Mouse (Mus musculus) lung, adult 2 months (tissue): ENCODE measurements around the gene Caml. TPM values are rescaled to one million over a fixed set of nuclear protein-coding genes. Genes with fewer than 3 reads are reported as not detected.
"Not testable (repeated sequence)": the region's sequence is repeated elsewhere in the genome, so short reads cannot be mapped to it uniquely, and the experiment has no call there.

Experiments
- DNase-seq: peaks from one replicate; pipeline ENCODE4 v3.0.0; 2022
- H3K4me1 ChIP-seq: fragments of 200-500 bp; 2 replicates; pipeline ENCODE4 v1.6.1; 2011; ENCODE audit warnings: low read length; ENCODE audit not compliant: control insufficient read depth, insufficient read depth
- H3K4me3 ChIP-seq: fragments of 200-500 bp; replicated peaks from 2 replicates; pipeline ENCODE3; 2011; ENCODE audit warnings: low read depth, mild to moderate bottlenecking, control low read depth, low read length; ENCODE audit errors: extremely low read depth
- CTCF ChIP-seq: fragments of 200-500 bp; IDR thresholded peaks from 2 replicates; pipeline ENCODE4 v1.5.1; 2011; ENCODE audit warnings: mild to moderate bottlenecking, low read length, control low read depth; ENCODE audit not compliant: insufficient read depth
- POLR2A ChIP-seq: fragments of 200-500 bp; IDR thresholded peaks from 2 replicates; pipeline ENCODE4 v1.6.1; 2011; ENCODE audit warnings: low read depth, mild to moderate bottlenecking, control low read depth, low read length, borderline replicate concordance; ENCODE audit errors: extremely low read depth
- WGBS: fragments of 180-500 bp; shearing (Covaris S2); methylation state at CpG from one replicate; pipeline ENCODE4 v1.1.7; 2018; 5-methylcytosine and 5-hydroxymethylcytosine counted together
- polyA plus RNA-seq: library from polyadenylated mRNA; depleted of rRNA; stranded (reverse); fragments of >200 nt; gene quantifications from 2 replicates; pipeline ENCODE4 v1.2.3, GENCODE M21; 2012; rRNA removed

Gene Caml
- polyA plus RNA-seq = 16.3 and 25.3 TPM in 2 replicates

DNA sequence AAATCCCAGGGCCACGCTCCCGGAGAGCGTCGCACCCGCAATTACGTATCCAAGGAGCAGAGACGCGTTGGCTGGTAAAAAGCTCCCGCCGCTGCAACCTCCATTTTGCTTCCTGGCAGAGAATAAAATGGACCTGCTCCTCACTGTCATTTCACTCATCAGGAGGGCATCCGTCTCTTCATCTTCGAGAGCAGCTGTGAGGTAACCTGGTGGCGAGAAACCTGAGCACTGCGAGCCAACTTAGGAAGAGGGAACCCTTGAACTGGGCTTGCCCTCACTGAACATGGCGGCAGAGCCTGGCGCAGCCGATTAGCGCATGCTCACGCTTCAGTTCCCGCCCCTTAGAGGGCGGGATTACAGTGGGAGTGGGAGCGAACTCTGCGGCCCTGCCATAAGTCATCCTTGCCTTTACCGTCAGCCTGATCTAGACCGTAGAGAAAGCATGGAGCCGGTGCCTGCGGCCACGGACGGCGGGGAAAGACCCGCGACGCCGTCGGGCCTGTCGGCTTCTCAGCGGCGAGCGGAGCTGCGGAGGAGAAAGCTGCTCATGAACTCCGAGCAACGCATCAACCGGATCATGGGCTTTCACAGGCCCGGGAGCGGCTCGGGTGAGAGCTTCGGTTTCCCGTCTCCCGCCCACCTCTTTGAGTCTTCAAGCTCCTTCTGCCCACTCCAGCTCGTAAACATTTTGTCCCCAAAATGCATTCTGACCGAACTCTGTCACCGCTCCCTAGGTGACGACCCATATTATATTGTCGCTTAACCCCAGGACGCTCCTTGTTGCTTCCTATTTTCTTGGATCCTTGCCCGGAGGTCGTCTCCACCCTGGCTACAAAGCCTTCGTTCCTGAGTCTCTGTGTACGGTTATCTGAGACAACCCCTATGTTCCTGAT is at the start of gene Caml:
Gene Caml, plus strand, starts transcription at position 357 of the 893 bp plus-strand sequence.
- Histone ChIP-seq H3K4me1 (no peaks in the 10 kb centered on the region; the same call in 1 of the 2 replicates), H3K4me3 (peak within 1 kb of the TSS; percentile 91)
- peak; percentile 92 for DNase-seq
- WGBS = under 1% methylated on average over 59 of the region's 59 CpGs
- TF ChIP-seq POLR2A (peak; percentile 82; the same call in 1 of the 2 replicates), CTCF (no peak)

DNA sequence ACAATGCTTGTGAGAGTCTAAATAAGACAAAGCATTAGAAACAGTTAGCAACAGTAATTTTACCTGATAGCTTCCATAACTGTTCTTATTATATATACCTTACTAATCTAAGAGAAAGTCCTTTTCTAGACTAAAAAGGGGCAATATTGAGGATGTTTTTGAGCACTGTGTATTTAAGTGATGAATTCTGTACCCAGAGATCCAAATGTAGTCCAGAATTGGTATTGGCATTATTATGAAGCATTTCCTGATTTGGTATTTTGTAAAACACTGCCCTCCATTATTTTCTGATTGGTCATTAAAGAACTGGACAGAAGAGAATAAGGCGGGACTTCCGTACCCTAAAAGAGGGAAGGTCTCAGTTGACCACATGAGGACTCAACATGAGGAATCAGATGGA is 49.4 kb upstream of the Caml start, which contains the start of gene Tmed9:
Gene Tmed9, plus strand, starts transcription at position 301 of the 400 bp plus-strand sequence.
- WGBS = 99% methylated on average over 2 of the region's 2 CpGs
- no peak for TF ChIP-seq POLR2A
- no peak for TF ChIP-seq CTCF
- no peak for DNase-seq
- no peak within 1 kb of the TSS for H3K4me3 ChIP-seq
- H3K4me1 ChIP-seq = peaks cover 5% of the 10 kb centered on the region

DNA sequence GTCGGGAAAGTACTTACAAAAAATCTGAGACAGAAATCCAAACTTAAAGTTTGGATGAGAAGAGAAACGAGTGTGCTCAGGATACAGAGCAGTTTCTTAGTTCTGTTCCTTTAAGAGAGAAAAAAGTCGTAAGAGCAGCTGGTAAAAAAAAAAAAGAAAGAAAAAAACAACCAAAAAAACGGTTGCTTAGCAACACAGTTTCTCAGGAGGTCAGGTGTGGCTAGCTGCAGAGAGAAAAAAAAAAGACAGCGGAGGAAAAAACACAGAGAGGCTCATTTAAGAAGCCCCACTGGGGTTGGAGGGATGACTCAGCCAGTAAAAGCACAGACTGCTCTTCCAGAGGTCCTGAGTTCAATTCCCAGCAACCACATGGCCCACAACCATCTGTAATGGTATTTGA is 48.5 kb upstream of the Caml start:
- TF ChIP-seq POLR2A (no peak), CTCF (no peak)
- no peak for DNase-seq
- Histone ChIP-seq H3K4me1 (peaks cover 4% of the 10 kb centered on the region), H3K4me3 (no peak overlapping the region)
- 71% methylated on average over 5 of the region's 5 CpGs for WGBS

DNA sequence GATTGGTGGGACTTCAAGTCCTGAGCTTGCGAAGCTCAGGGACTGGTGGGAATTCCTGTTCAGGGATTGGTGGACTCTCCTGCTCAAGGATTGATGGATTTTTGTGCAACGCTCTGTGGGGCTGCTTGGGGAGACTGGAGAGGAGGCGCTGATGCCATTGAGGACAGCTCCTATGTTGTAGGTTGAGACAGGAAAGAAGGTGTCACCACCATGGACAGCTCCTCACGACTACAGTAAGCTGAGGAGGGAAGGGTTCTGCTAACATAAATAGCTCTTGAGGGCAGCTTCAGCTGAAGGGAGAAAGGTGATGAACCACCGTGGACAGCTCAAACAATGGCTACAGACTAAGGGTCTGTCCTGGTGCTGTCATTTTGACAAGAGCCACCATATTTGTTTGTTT is 46.9 kb upstream of the Caml start:
- DNase-seq = no peak
- TF ChIP-seq CTCF = no peak
- no peak for TF ChIP-seq POLR2A
- H3K4me3 ChIP-seq = no peak overlapping the region
- H3K4me1 ChIP-seq = no peaks in the 10 kb centered on the region
- 61% methylated on average over 5 of the region's 5 CpGs for WGBS

DNA sequence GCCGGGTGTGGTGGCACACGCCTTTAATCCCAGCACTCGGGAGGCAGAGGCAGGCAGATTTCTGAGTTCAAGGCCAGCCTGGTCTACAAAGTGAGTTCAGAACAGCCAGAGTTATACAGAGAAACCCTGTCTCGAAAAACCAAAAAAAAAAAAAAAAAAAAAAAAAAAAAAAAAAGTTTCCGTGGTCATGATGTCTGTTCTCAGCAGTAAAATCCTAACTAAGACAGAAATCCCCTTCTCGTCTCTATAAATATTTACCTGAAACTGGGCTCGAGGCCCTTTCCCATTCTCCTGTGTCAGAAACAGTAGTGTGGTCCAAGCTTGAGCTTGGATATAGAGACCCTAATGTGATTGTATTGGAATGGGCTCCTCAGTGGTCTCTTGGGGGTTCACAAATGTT is 45.9 kb upstream of the Caml start:
- DNase-seq, H3K4me1 ChIP-seq, H3K4me3 ChIP-seq: not testable (repeated sequence)
- 85% methylated on average over 7 of the region's 7 CpGs for WGBS

DNA sequence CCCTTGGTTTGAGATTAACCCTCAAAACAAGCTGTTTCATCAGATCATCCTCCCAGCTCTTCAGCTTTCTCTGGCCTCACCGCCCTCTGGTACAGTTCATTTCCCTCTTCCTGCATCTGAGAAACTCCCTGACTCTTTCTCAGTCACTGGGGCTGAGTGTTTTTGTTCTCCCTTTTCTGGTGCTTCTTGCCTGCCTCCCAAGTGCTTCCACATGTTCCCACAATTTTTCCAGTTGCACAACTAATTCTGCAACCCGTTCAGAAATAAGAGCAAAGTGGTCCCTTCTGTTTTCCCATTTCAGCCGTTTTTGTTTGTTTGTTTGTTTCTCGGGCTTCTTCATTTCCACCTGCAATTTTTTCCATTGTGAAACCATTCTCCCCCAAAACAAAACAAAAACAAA is 44.7 kb upstream of the Caml start:
- TF ChIP-seq POLR2A (no peak), CTCF (no peak)
- 71% methylated on average over 4 of the region's 4 CpGs for WGBS
- no peak for DNase-seq

DNA sequence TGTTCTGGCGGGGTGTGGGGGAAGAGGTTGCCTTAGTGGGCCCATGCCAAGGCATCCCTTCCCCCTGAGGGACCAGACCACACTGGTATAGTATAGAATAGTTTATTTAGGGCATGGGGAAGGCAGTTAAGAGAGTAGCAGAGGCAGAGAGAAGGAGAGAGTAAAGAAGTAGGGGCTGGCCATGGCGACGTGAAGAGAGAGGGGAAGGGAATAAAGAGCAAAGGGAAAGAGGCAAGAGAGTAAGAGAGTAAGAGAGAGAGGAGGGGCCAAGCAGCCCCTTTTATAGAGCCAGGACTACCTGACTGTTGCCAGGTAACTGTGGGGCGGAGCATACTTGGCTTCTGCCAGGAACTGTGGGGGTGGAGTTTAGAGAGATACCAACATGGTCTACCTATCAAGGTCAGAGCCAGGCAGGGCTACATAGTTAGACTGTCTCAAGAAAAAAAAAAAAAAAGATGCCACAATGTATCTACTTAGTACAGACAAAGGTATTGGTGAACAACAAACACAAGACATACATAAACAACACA is 30.8 kb upstream of the Caml start:
- no peak for TF ChIP-seq POLR2A
- no peak overlapping the region for H3K4me3 ChIP-seq
- H3K4me1 ChIP-seq = no peaks in the 10 kb centered on the region; the same call in 1 of the 2 replicates
- no peak for DNase-seq
- 83% methylated on average over 4 of the region's 4 CpGs for WGBS

More for the DNA sequence above, 44.7 kb upstream of the Caml start:
- Histone ChIP-seq H3K4me1 (no peaks in the 10 kb centered on the region), H3K4me3 (no peak overlapping the region)

DNA sequence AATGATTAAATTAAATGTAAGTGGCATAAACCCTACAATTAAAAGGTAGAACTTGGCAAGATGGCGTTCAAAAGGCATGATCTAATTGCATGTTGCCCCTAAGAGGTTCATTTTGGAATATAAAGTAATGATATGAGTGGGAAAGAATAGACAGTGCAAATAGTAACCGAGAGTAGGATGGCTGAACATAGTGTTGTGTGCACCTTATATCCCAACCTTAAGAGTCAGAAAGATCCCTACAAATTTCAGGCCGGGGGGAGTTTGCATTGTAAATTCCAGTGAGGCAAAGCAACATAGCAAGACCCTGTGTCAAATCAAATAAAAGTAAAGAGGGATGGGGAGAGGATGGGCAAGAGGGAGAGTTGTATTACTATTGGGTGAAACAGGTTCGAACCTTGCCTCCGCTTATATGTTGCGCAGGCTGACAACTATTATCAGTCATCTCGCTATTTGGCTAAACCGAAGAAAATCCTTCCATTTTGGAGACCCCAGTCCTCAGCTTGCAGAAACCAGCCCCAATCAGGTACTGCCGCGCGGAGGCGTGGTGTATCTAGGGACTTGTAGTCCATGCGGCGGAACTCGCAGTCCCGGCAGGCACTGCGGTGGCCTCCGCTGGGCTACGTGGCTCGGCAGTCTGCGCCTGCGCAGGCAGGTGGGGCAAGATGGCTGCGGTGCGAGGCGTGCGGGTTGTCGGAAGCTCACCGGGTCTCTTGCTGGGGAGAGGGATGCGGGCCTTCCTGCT is 30.1 kb upstream of the Caml start:
- 4% methylated on average over 29 of the region's 29 CpGs for WGBS
- Histone ChIP-seq H3K4me1 (no peaks in the 10 kb centered on the region; the same call in 1 of the 2 replicates), H3K4me3 (peak overlapping the region; percentile 97)
- TF ChIP-seq CTCF (no peak), POLR2A (peak; percentile 96)
- DNase-seq = peak; percentile 90

DNA sequence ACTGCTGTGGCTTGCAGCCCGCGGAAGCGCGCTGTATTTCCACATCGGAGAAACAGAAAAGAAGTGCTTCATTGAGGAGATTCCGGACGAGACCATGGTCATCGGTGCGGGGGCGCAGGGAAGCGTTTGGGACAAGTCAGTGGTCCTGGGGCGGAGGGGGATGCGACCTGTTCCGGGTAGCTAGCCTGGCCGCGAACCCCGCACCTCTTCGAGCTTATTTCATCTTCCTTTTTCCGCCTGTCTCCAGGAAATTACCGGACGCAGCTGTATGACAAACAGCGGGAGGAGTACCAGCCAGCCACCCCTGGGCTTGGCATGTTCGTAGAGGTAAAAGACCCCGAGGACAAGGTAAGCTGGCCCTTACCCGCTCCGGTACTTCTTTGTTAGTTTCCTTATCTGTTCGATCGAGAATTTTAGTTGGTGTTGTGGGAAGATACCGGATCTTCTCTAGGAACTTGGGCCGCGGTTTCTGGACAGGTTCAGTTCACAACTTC is 29.5 kb upstream of the Caml start:
- no peak for DNase-seq
- H3K4me3 ChIP-seq = peak overlapping the region; percentile 97
- TF ChIP-seq POLR2A (no peak), CTCF (no peak)
- WGBS = under 1% methylated on average over 31 of the region's 31 CpGs
- H3K4me1 ChIP-seq = no peaks in the 10 kb centered on the region; the same call in 1 of the 2 replicates
